Mouse (Mus musculus): Measurements from ENCODE around the gene Pyy. TPM values are rescaled to one million over a fixed set of nuclear protein-coding genes. Genes with fewer than 3 reads are reported as not detected.

Pyy gene
- polyA plus RNA-seq, 1 experiment from 2014 or later, result not detected

GRCm38 (mm10) chr11:102137625-102138446, 30.2 kb upstream of the Pyy start:
- Histone ChIP-seq H3K4me2 (replicated peaks) (peak overlapping the region; percentile 47), H3K9me3 (no peaks in the 10 kb centered on the region), H3K4me1 (peaks cover 4% of the 10 kb centered on the region), H3K36me3 (no peaks in the 10 kb centered on the region), H3K27ac (replicated peaks) (no peak overlapping the region), H3K9ac (replicated peaks) (0 out of 2 replicates have a peak overlapping the region, but pooled peaks have one; percentile 40), H3K4me3 (peak overlapping the region; percentile 26), H3K27me3 (peaks cover 4% of the 10 kb centered on the region; the same call in 1 of the 2 replicates)
- 44% methylated on average over 13 of the region's 13 CpGs for WGBS
- ATAC-seq (replicated peaks), result 0 out of 2 replicates have a peak, but pooled peaks have one; percentile 6

DNA sequence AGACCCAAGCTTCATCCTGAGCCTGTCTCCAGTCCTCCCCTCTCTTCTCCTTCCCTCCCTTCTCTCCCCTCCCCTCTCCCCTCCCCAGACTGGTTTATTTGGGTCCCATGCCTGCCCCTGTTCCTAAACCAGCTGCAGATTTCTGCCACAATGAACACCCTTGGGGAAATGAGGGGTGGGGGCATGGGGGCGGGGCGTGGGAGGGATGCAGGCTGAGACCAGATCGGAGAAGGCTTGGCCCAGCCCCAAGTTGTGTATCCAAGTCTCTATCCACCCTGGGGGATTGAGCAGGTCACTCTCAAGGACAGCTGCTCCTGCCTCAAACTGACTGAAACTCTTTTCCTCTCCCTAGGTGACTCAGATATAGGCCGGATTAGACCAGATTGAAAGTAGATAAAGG, 26.9 kb upstream of the Pyy start:
- Histone ChIP-seq H3K4me2 (replicated peaks) (no peak overlapping the region), H3K27me3 (no peaks in the 10 kb centered on the region), H3K4me3 (no peak overlapping the region), H3K4me1 (peaks cover 4% of the 10 kb centered on the region), H3K9me3 (no peaks in the 10 kb centered on the region), H3K27ac (replicated peaks) (no peak overlapping the region), H3K36me3 (no peaks in the 10 kb centered on the region), H3K9ac (replicated peaks) (no peak overlapping the region)
- ATAC-seq (replicated peaks), result no peak
- WGBS, result 20% methylated on average over 4 of the region's 4 CpGs

DNA sequence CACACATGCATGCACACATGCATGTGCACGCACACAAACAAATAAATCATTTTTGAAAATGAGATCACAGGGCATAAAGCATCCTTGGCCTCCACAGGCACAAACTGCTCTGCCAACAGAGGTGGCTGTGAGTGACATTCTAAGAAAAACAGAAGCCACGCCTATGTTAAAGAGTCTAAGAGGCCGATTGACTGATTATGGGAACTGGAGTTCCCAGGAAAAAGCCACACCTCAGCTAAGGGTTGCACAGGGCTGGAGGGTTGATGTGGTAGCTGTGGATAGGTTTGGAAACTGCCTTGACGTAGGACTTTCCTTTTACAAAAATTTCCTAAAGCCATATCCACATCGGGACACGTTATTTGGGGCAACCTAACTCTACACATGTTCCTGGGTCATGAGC, 9.8 kb upstream of the Pyy start:
- Histone ChIP-seq H3K4me3 (no peak overlapping the region), H3K27me3 (no peaks in the 10 kb centered on the region), H3K9me3 (no peaks in the 10 kb centered on the region), H3K4me2 (replicated peaks) (no peak overlapping the region), H3K4me1 (no peaks in the 10 kb centered on the region), H3K27ac (replicated peaks) (no peak overlapping the region), H3K36me3 (no peaks in the 10 kb centered on the region), H3K9ac (replicated peaks) (no peak overlapping the region)
- ATAC-seq (replicated peaks), result no peak
- 84% methylated on average over 6 of the region's 6 CpGs for WGBS

DNA sequence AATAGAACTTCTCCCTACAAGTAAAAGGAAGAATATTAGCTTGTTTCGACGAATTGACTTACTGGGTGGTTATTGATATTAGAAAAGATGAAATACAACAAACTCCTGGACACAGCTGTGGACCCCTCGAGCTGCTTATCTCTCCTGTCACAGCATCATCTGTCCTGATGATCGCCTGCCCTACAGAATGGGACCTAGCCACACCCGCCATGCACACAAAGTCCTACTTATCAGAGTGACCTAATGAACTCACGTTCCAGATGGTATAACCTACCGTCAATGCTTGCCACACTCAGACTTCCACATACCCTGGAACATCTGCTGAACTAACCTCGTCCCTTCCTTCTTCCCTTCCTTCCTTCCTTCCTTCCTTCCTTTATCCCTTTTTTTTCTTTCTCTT, 8.6 kb upstream of the Pyy start:
- H3K9ac ChIP-seq (replicated peaks), result no peak overlapping the region
- no peaks in the 10 kb centered on the region for H3K9me3 ChIP-seq
- no peaks in the 10 kb centered on the region for H3K4me1 ChIP-seq
- WGBS, result 83% methylated on average over 8 of the region's 8 CpGs
- H3K36me3 ChIP-seq, result no peaks in the 10 kb centered on the region
- no peak overlapping the region for H3K27ac ChIP-seq (replicated peaks)
- H3K4me2 ChIP-seq (replicated peaks), result no peak overlapping the region
- H3K4me3 ChIP-seq, result no peak overlapping the region
- ATAC-seq (replicated peaks), result no peak
- no peaks in the 10 kb centered on the region for H3K27me3 ChIP-seq

DNA sequence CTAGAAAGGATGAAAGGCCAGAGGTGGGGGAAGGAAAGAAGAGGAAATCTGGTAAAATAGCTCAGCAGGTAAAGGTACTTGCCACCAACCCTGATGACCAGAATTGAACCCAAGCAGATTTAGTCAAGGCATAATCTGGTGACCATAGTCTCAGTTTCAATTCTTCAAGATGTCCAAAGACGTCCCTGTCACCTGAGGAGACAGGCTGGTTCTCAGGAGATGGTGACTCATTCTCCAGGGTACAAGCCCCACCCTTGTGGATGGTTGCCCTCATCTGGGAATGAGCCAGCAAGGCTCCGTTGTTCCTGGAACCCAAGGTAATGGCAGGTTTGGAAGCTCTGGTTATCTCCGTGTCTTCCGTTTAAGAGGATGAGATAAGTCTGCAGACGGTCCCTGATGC, 3.9 kb upstream of the Pyy start:
- 86% methylated on average over 5 of the region's 5 CpGs for WGBS
- Histone ChIP-seq H3K4me3 (no peak overlapping the region), H3K4me1 (peaks cover 3% of the 10 kb centered on the region), H3K36me3 (no peaks in the 10 kb centered on the region), H3K4me2 (replicated peaks) (no peak overlapping the region), H3K27me3 (peaks cover 27% of the 10 kb centered on the region), H3K27ac (replicated peaks) (no peak overlapping the region), H3K9me3 (no peaks in the 10 kb centered on the region), H3K9ac (replicated peaks) (no peak overlapping the region)
- ATAC-seq (replicated peaks), result no peak

GRCm38 (mm10) chr11:102106911-102107310, 721 bp downstream of the Pyy start:
- Histone ChIP-seq H3K9me3 (no peaks in the 10 kb centered on the region), H3K4me1 (peaks cover 3% of the 10 kb centered on the region), H3K27me3 (peaks cover 48% of the 10 kb centered on the region), H3K4me3 (no peak overlapping the region), H3K36me3 (no peaks in the 10 kb centered on the region), H3K9ac (replicated peaks) (no peak overlapping the region), H3K4me2 (replicated peaks) (no peak overlapping the region), H3K27ac (replicated peaks) (no peak overlapping the region)
- no peak for ATAC-seq (replicated peaks)
- 3% methylated on average over 21 of the region's 21 CpGs for WGBS

DNA sequence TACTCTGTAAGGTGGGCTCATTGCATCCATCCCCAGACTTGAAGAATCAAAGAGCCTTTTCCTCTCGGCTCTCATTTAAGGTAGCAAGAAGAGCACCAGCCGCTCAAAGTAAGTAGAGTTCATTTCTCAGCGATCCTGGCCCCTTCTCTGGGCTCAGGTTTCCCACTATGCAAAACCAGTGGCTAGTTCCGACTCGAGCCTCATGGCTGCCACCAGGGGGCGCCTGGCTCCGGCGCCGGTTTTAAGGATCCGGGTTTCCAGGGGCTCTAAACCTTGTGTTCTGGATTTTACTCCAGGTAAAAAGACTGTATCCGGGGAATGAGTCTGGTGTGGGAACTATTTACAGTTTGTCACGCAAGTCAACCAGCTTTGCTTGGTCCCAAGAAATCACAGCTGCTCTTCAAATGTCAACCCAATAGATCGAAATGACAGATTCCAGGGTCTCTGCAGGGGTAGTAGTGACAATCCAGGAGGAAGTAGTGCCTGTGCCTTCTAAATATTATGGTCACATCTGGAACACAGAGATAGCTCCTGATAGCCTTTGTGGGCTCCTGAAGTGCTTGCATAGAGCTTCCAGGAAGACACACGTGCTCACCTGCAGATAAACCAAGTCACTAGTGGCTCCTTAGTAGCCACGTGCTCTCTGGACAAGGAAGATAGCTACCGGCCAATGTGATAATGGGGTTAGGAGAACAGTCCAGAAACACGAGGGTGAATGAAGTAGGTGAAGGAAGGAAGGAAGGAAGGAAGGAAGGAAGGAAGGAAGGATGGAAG, 5.0 kb downstream of the Pyy start:
- Histone ChIP-seq H3K27me3 (peaks cover 32% of the 10 kb centered on the region), H3K4me2 (replicated peaks) (no peak overlapping the region), H3K36me3 (no peaks in the 10 kb centered on the region), H3K4me1 (peaks cover 3% of the 10 kb centered on the region), H3K4me3 (no peak overlapping the region), H3K9me3 (no peaks in the 10 kb centered on the region), H3K27ac (replicated peaks) (no peak overlapping the region), H3K9ac (replicated peaks) (no peak overlapping the region)
- 0 out of 2 replicates have a peak, but pooled peaks have one; percentile 53 for ATAC-seq (replicated peaks)
- 18% methylated on average over 17 of the region's 17 CpGs for WGBS

DNA sequence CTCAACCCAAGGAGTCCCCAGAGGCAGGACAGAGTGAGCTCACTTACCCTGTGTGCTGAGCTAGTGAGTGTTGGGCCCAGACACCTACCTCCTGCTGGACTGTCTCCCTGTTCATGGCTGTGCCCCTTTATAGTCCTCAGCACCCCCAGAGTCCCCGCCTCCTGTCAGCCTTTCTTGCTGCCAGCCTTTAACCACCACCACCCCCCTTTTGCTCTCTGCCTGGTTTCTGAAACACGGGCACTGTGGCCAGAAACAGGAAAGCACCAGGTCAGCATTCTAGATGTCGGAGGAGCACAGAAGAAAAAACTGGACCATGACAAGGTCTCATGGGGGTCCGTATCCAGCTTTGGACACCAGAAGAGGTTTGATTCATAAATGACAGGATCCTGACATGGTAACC, 6.4 kb downstream of the Pyy start, which contains the start of gene Ppy:
Gene Ppy, minus strand, starts transcription at position 101 of the 400 bp plus-strand sequence.
- ATAC-seq (replicated peaks), result no peak
- peaks cover 19% of the 10 kb centered on the region for H3K27me3 ChIP-seq
- WGBS, result 79% methylated on average over 4 of the region's 4 CpGs

GRCm38 (mm10) chr11:102096887-102097391, 10.7 kb downstream of the Pyy start:
- peak; percentile 90 for ATAC-seq (replicated peaks)
- Histone ChIP-seq H3K4me3 (peak overlapping the region; percentile 10), H3K36me3 (no peaks in the 10 kb centered on the region), H3K9me3 (no peaks in the 10 kb centered on the region), H3K27me3 (no peaks in the 10 kb centered on the region), H3K27ac (replicated peaks) (no peak overlapping the region), H3K4me2 (replicated peaks) (peak overlapping the region; percentile 43), H3K9ac (replicated peaks) (no peak overlapping the region), H3K4me1 (peaks cover 12% of the 10 kb centered on the region)
- WGBS, result 3% methylated on average over 14 of the region's 18 CpGs

More for the DNA sequence above, 6.4 kb downstream of the Pyy start, which contains the start of gene Ppy:
- H3K36me3 ChIP-seq, result no peaks in the 10 kb centered on the region
- H3K4me3 ChIP-seq, result no peak within 1 kb of the TSS
- no peak within 1 kb of the TSS for H3K9ac ChIP-seq (replicated peaks)
- no peaks in the 10 kb centered on the region for H3K9me3 ChIP-seq
- H3K4me1 ChIP-seq, result peaks cover 11% of the 10 kb centered on the region
- H3K27ac ChIP-seq (replicated peaks), result no peak within 1 kb of the TSS
- no peak within 1 kb of the TSS for H3K4me2 ChIP-seq (replicated peaks)

DNA sequence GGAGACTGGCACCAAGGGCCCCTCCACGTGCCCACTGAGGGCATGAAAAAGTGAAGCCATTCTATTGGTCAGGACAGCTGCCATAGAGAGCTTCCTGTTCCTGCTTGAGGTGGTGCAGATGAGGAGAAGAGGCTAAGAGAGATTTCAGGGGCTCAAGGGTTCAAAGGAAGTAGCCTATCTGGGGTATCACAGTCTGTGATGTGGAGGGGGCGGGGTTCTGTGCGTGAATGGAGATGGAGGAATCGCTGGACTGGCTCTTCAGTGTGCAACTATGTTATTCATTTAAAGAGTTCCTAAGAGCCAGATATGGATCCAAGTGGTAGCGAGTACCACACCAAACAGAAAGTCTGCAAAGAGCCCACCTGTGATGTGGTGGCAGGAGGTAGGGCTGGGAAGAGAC, 11.2 kb downstream of the Pyy start:
- Histone ChIP-seq H3K4me2 (replicated peaks) (peak overlapping the region; percentile 43), H3K27me3 (no peaks in the 10 kb centered on the region), H3K36me3 (no peaks in the 10 kb centered on the region), H3K27ac (replicated peaks) (no peak overlapping the region), H3K9ac (replicated peaks) (no peak overlapping the region), H3K4me3 (no peak overlapping the region), H3K9me3 (no peaks in the 10 kb centered on the region), H3K4me1 (peaks cover 12% of the 10 kb centered on the region)
- ATAC-seq (replicated peaks), result peak; percentile 7; the same call in 1 of the 2 replicates
- WGBS, result 75% methylated on average over 5 of the region's 5 CpGs

DNA sequence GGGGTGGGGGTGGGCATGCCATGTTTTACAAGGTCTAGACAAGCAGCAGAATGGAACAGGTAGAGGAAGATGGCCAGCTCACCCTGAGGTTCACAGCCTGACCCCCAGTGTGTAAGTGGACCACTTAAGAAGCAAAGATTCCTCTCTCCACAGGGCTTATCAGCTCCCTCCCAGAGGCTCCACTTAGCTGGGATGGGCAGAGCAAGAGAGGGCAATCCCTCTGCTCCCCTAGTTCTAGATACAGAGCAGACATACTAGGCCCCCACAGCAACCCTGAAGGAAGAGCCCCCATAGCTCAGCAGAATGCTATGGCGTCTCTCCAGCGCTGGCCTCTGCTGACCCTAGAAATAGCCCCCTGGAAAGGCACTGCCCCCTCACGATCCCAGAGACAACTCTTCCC, 12.0 kb downstream of the Pyy start:
- H3K27me3 ChIP-seq, result no peaks in the 10 kb centered on the region
- H3K9ac ChIP-seq (replicated peaks), result no peak overlapping the region
- H3K36me3 ChIP-seq, result no peaks in the 10 kb centered on the region
- 80% methylated on average over 3 of the region's 3 CpGs for WGBS
- ATAC-seq (replicated peaks), result no peak
- H3K27ac ChIP-seq (replicated peaks), result no peak overlapping the region
- H3K4me1 ChIP-seq, result peaks cover 12% of the 10 kb centered on the region
- H3K4me3 ChIP-seq, result no peak overlapping the region
- H3K9me3 ChIP-seq, result no peaks in the 10 kb centered on the region
- no peak overlapping the region for H3K4me2 ChIP-seq (replicated peaks)

Measured in forebrain, embryonic 15.5 days (tissue).